Mouse (Mus musculus) erythroblast, embryonic 14.5 days (primary cell): ENCODE data around the gene Kif5a. TPM values are rescaled to one million over a fixed set of nuclear protein-coding genes. Genes with fewer than 3 reads are reported as not detected.

ENCODE experiments used
- H3K27me3 ChIP-seq: 2 replicates; pipeline ENCODE4 v1.6.1; 2012; ENCODE audit warnings: inconsistent platforms; ENCODE audit not compliant: control insufficient read depth
- H3K36me3 ChIP-seq: 2 replicates; pipeline ENCODE4 v1.6.1; 2012; ENCODE audit warnings: mild to moderate bottlenecking, inconsistent platforms; ENCODE audit not compliant: control insufficient read depth
- H3K4me1 ChIP-seq: 2 replicates; pipeline ENCODE4 v1.6.1; 2012; ENCODE audit warnings: inconsistent platforms; ENCODE audit not compliant: control insufficient read depth
- H3K4me3 ChIP-seq: replicated peaks from 2 replicates; pipeline ENCODE3; 2012; ENCODE audit warnings: moderate library complexity, mild to moderate bottlenecking, inconsistent platforms
- H3K9me3 ChIP-seq: 2 replicates; pipeline ENCODE4 v1.6.1; 2012; ENCODE audit warnings: low read length, inconsistent platforms, mixed read lengths; ENCODE audit not compliant: control insufficient read depth
- GATA1 ChIP-seq: IDR thresholded peaks from 2 replicates; pipeline ENCODE4 v1.6.1; 2012; ENCODE audit warnings: low read length, inconsistent platforms, mixed read lengths
- TAL1 ChIP-seq: IDR thresholded peaks from 3 replicates; pipeline ENCODE4 v1.6.1; 2012; ENCODE audit warnings: low read length, inconsistent platforms, mixed read lengths
- polyA plus RNA-seq: library from polyadenylated mRNA; stranded (reverse); fragments of >175 nt; gene quantifications from 2 replicates; pipeline ENCODE4 v1.2.3, GENCODE M21; 2012

Gene Kif5a
- polyA plus RNA-seq, 1 experiment: 0.03 TPM

GRCm38 (mm10) chr10:127257790-127258189 lies 5.4 kb downstream of the Kif5a start:
- H3K4me1 ChIP-seq: peaks cover 7% of the 10 kb centered on the region
- TF ChIP-seq TAL1 (no peak), GATA1 (no peak)
- H3K4me3 ChIP-seq: no peak overlapping the region
- H3K9me3 ChIP-seq: no peaks in the 10 kb centered on the region
- H3K27me3 ChIP-seq: peaks cover 66% of the 10 kb centered on the region
- H3K36me3 ChIP-seq: no peaks in the 10 kb centered on the region

DNA sequence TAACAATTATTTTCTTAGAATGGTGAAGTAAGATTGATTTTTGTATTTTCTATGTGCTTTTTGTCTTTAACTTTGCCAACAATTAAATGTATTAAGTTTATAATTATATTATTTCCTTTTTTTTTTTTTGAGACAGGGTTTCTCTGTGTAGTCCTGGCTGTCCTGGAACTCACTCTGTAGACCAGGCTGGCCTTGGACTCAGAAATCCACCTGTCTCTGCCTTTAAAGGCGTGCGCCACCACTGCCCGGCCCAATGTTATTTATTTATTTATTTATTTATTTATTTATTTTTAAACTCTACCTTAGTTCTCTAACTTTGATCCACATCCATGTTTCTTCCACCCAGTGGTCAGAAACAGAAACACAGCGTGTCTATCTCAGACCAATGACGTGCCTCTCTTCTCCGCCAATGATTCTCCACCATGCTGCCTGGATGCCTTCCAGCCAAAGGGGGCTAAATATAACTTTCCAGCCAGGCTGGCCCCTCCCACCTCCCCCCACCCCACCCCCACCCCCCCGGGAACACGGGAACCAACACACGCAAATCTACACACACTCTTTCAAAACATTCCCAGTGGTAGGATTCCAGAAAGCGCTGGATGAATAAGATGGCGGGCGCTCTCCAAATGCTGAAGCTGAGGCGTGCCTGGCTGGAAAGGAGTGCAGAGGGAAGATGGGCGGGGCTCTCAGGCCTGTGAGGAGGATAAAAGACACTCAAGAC lies 7.4 kb downstream of the Kif5a start:
- no peak overlapping the region for H3K4me3 ChIP-seq
- peaks cover 46% of the 10 kb centered on the region for H3K27me3 ChIP-seq
- no peaks in the 10 kb centered on the region for H3K36me3 ChIP-seq
- H3K9me3 ChIP-seq: no peaks in the 10 kb centered on the region
- H3K4me1 ChIP-seq: no peaks in the 10 kb centered on the region
- TF ChIP-seq GATA1 (no peak), TAL1 (no peak)

GRCm38 (mm10) chr10:127250810-127251209 lies 12.3 kb downstream of the Kif5a start:
- no peaks in the 10 kb centered on the region for H3K4me1 ChIP-seq
- no peak overlapping the region for H3K4me3 ChIP-seq
- no peaks in the 10 kb centered on the region for H3K9me3 ChIP-seq
- H3K36me3 ChIP-seq: no peaks in the 10 kb centered on the region
- H3K27me3 ChIP-seq: peaks cover 27% of the 10 kb centered on the region
- TF ChIP-seq GATA1 (no peak), TAL1 (no peak)

DNA sequence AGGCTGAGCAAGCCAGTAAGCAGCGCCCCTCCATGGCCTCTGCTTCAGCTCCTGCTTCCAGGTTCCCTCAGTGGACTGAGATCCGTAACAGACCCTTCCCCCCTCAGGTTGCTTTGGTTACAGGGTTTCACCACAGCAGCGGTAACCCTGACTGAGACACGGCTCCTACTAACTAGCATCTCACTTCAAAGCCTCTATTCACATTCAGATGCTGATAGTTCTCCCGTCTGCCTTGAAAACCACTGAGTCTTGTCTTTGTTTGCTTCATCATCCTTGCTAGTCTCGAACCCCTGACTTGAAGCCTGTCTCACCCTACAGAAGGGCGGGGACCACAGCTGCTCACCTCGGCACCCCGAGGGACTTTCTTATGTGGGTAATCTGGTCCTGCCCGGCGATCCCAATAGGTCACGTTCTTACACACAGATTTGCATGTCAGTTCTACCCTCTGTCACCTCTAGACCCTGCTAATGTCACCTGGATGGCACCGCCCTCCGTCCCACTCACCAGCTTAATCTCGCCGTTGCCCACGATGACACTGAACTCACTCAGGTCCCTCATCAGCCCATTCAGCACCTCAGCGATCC lies 24.8 kb downstream of the Kif5a start:
- Histone ChIP-seq H3K9me3 (peaks cover 5% of the 10 kb centered on the region; the same call in 1 of the 2 replicates), H3K4me3 (no peak overlapping the region), H3K4me1 (no peaks in the 10 kb centered on the region; the same call in 1 of the 2 replicates), H3K27me3 (peaks cover 68% of the 10 kb centered on the region), H3K36me3 (no peaks in the 10 kb centered on the region)
- TF ChIP-seq GATA1 (no peak), TAL1 (no peak)

- no peak overlapping the region for H3K4me3 ChIP-seq
- no peaks in the 10 kb centered on the region for H3K36me3 ChIP-seq
- peaks cover 5% of the 10 kb centered on the region; the same call in 1 of the 2 replicates for H3K9me3 ChIP-seq
- TF ChIP-seq TAL1 (no peak), GATA1 (no peak)
- H3K4me1 ChIP-seq: no peaks in the 10 kb centered on the region; the same call in 1 of the 2 replicates
- peaks cover 54% of the 10 kb centered on the region for H3K27me3 ChIP-seq
Observed at GRCm38 (mm10) chr10:127236541-127236940, 26.6 kb downstream of the Kif5a start.

GRCm38 (mm10) chr10:127233141-127233540 lies 30.0 kb downstream of the Kif5a start:
- Histone ChIP-seq H3K36me3 (no peaks in the 10 kb centered on the region), H3K4me1 (peaks cover 21% of the 10 kb centered on the region), H3K4me3 (no peak overlapping the region), H3K9me3 (peaks cover 5% of the 10 kb centered on the region; the same call in 1 of the 2 replicates), H3K27me3 (peaks cover 40% of the 10 kb centered on the region)
- TF ChIP-seq GATA1 (no peak), TAL1 (no peak)

DNA sequence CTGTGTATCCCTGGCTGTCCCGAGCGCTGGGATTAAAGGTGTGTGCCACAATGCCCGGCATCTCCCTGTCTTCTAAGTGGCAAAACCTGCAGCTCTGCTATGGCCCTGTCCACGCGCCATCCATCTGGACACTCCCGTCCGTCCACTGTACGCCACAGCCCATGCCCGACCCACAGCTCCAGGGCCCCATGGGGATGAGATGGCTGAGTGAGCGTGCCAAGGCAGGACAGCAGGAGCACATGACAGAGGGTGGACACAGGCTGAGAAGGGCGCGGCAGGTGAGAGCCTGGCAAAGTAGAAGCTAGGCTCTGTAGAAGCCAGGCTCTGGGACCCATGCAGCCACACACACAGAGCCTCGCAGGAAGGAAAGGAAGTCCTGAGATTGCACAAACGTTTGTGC lies 31.4 kb downstream of the Kif5a start:
- Histone ChIP-seq H3K4me3 (no peak overlapping the region), H3K27me3 (peaks cover 34% of the 10 kb centered on the region), H3K36me3 (no peaks in the 10 kb centered on the region), H3K4me1 (peaks cover 21% of the 10 kb centered on the region), H3K9me3 (peaks cover 5% of the 10 kb centered on the region; the same call in 1 of the 2 replicates)
- TF ChIP-seq TAL1: no peak
- TF ChIP-seq GATA1: no peak

GRCm38 (mm10) chr10:127230693-127231092 lies 32.5 kb downstream of the Kif5a start:
- H3K27me3 ChIP-seq: peaks cover 32% of the 10 kb centered on the region

DNA sequence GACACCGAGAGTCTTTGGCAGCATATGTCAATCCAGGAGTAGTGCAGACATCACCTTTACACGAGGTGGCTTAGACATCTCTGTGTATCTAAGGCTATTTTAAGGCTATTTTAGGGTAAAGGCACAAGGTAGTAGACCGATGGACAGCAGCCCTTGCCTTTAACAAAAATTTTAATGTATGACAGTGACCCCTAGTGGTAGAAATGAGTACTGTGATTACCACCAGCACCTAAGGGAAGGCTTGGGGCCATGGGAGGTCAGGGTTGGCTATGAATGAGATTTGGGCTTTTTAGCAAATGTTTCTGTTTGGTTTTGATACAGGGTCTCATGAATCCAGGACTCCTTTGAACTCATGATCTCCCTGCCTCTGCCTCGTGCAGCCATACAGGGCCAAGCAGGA lies 34.3 kb downstream of the Kif5a start:
- no peaks in the 10 kb centered on the region for H3K36me3 ChIP-seq
- peaks cover 26% of the 10 kb centered on the region for H3K4me1 ChIP-seq
- peaks cover 32% of the 10 kb centered on the region for H3K27me3 ChIP-seq
- no peak overlapping the region for H3K4me3 ChIP-seq
- H3K9me3 ChIP-seq: no peaks in the 10 kb centered on the region; the same call in 1 of the 2 replicates
- TF ChIP-seq TAL1: no peak

More at GRCm38 (mm10) chr10:127230693-127231092, 32.5 kb downstream of the Kif5a start:
- Histone ChIP-seq H3K9me3 (peaks cover 5% of the 10 kb centered on the region; the same call in 1 of the 2 replicates), H3K4me3 (no peak overlapping the region), H3K4me1 (peaks cover 23% of the 10 kb centered on the region), H3K36me3 (no peaks in the 10 kb centered on the region)
- TF ChIP-seq GATA1: no peak
- TF ChIP-seq TAL1: no peak

- TF ChIP-seq TAL1 (no peak), GATA1 (no peak)
- Histone ChIP-seq H3K4me1 (peaks cover 31% of the 10 kb centered on the region), H3K27me3 (peaks cover 38% of the 10 kb centered on the region), H3K36me3 (no peaks in the 10 kb centered on the region), H3K9me3 (no peaks in the 10 kb centered on the region), H3K4me3 (no peak overlapping the region)
Observed at GRCm38 (mm10) chr10:127227163-127227562, 36.0 kb downstream of the Kif5a start.
